Comparison of ENCODE assay signal across 23 mouse cellular contexts in genomic region chr1:164322987-164323650, GRCm38 (mm10). TPM values are rescaled to one million over a fixed set of nuclear protein-coding genes. Genes with fewer than 3 reads are reported as not detected.
DNase-seq lines count a peak whose midpoint lies in the region; ATAC-seq and TF ChIP-seq lines count a peak whose summit lies in the region.
"Had no signal": no experiment of that assay in that cellular context is flagged by ENCODE, and none has a peak within 500 bp of the region (broad histone marks: within the 10 kb centered on the region; RNA-seq: fewer than 3 reads in every experiment).

No protein-coding gene starts in this region.

- no peak overlapping the region for H3K9ac ChIP-seq in kidney, postnatal 0 days (ENCODE audit: low read depth, low read length)
- no peak overlapping the region for H3K9ac ChIP-seq in lung, embryonic 14.5 days
- H3K9ac ChIP-seq: forebrain, embryonic 13.5 days; heart, embryonic 13.5 days; hindbrain, embryonic 12.5 days; hindbrain, embryonic 15.5 days had no signal

- no peaks in the 10 kb centered on the region for H3K27me3 ChIP-seq in kidney, postnatal 0 days (ENCODE audit: insufficient read depth, low read length)
- no peaks in the 10 kb centered on the region for H3K27me3 ChIP-seq in lung, embryonic 14.5 days (ENCODE audit: insufficient read depth, low read length)
- H3K27me3 ChIP-seq: forebrain, embryonic 13.5 days; heart, embryonic 13.5 days; hindbrain, embryonic 12.5 days; hindbrain, embryonic 15.5 days had no signal

- H3K9me3 ChIP-seq in kidney, postnatal 0 days (replicated peaks; ENCODE audit: low read length), result no peaks in the 10 kb centered on the region
- H3K9me3 ChIP-seq in lung, embryonic 14.5 days (ENCODE audit: low read depth, low read length), result no peaks in the 10 kb centered on the region
- H3K9me3 ChIP-seq: forebrain, embryonic 10.5 days; forebrain, embryonic 13.5 days; heart, embryonic 10.5 days; heart, embryonic 13.5 days; hindbrain, embryonic 12.5 days; hindbrain, embryonic 15.5 days had no signal

- TF ChIP-seq CTCF in kidney, postnatal 0 days (IDR thresholded peaks at IDR 0.05; ENCODE audit: low read depth), result no peak
- TF ChIP-seq CTCF in lung, embryonic 14.5 days (IDR thresholded peaks at IDR 0.05; ENCODE audit: low read depth), result no peak

- 64% methylated on average over 8 of the region's 8 CpGs for WGBS in kidney, postnatal 0 days
- WGBS in lung, embryonic 14.5 days, result 31% methylated on average over 8 of the region's 8 CpGs

- peak; percentile 32 for DNase-seq in kidney, postnatal 0 days (ENCODE audit: low spot score)
- DNase-seq in kidney, adult 8-10 months, result no peak
- DNase-seq in lung, embryonic 14.5 days, result peak; percentile 66
- DNase-seq in lung, postnatal 36 days, result no peak
- DNase-seq in NIH3T3 (ENCODE audit: low read depth), result peak; percentile 27
- DNase-seq in yolk sac, embryonic 10.5 days (ENCODE audit: low spot score), result peak; percentile 40
- DNase-seq in left cerebral cortex, postnatal 10 days (ENCODE audit: extremely low spot score in 1 of 2, low spot score in 2 of 2), result no peak
- DNase-seq: adrenal gland, adult 2 months; adrenal gland, postnatal 14 days; B cell, adult 2 months; cerebellum, adult 11-12 months; cerebellum, adult 9-10 months; cerebellum, postnatal 14 days; gastrocnemius, postnatal 10 days; gastrocnemius, postnatal 36 days; heart, adult 2 months had no signal

- intact Hi-C loops in left cerebral cortex, postnatal 10 days (cut with DNase I), result no loop called here

- no peak overlapping the region for H3K27ac ChIP-seq in kidney, postnatal 0 days
- no peak overlapping the region for H3K27ac ChIP-seq in lung, embryonic 14.5 days (ENCODE audit: low read depth)
- H3K27ac ChIP-seq: forebrain, embryonic 10.5 days; forebrain, embryonic 13.5 days; heart, adult 2 months; heart, embryonic 10.5 days; heart, embryonic 13.5 days; hindbrain, embryonic 12.5 days; hindbrain, embryonic 15.5 days had no signal

- no peak overlapping the region for H3K4me3 ChIP-seq in kidney, postnatal 0 days (replicated peaks; ENCODE audit: low read depth, low read length)
- H3K4me3 ChIP-seq in lung, embryonic 14.5 days (ENCODE audit: low read depth, low read length), result no peak overlapping the region
- H3K4me3 ChIP-seq: forebrain, embryonic 10.5 days; forebrain, embryonic 13.5 days; heart, adult 2 months; heart, embryonic 10.5 days; heart, embryonic 13.5 days; hindbrain, embryonic 12.5 days; hindbrain, embryonic 15.5 days had no signal

- H3K4me1 ChIP-seq in kidney, postnatal 0 days (replicated peaks; ENCODE audit: insufficient read depth, low read length), result peaks cover 7% of the 10 kb centered on the region; the same call in 1 of the 2 replicates
- no peaks in the 10 kb centered on the region; the same call in 1 of the 2 replicates for H3K4me1 ChIP-seq in lung, embryonic 14.5 days (ENCODE audit: insufficient read depth)

- H3K4me2 ChIP-seq in kidney, postnatal 0 days (ENCODE audit: low read length), result no peak overlapping the region
- H3K4me2 ChIP-seq in lung, embryonic 14.5 days, result no peak overlapping the region
- H3K4me2 ChIP-seq: forebrain, embryonic 13.5 days; heart, embryonic 13.5 days; hindbrain, embryonic 12.5 days; hindbrain, embryonic 15.5 days had no signal

- H3K36me3 ChIP-seq in kidney, postnatal 0 days (ENCODE audit: insufficient read depth, low read length), result no peaks in the 10 kb centered on the region
- no peaks in the 10 kb centered on the region for H3K36me3 ChIP-seq in lung, embryonic 14.5 days (ENCODE audit: insufficient read depth)
- H3K36me3 ChIP-seq: heart, embryonic 10.5 days; hindbrain, embryonic 15.5 days had no signal

- ATAC-seq in kidney, postnatal 0 days (replicated peaks; ENCODE audit: low FRiP score, low read depth), result no peak
- ATAC-seq in lung, embryonic 14.5 days (ENCODE audit: insufficient read depth), result no peak
- ATAC-seq: forebrain, embryonic 13.5 days; forebrain, embryonic 16.5 days had no signal

RNA-seq across cellular contexts. Expression of gene Blzf1, which starts 15.8 kb away (rescaled TPM):
- polyA plus RNA-seq in kidney, postnatal 0 days (2015; fragmentation: Nextera tagmentation; extraction: Ambion mirVana), result 25.0 and 29.7 TPM in 2 replicates
- polyA plus RNA-seq in lung, embryonic 14.5 days (2014; fragmentation: Nextera tagmentation; extraction: Ambion mirVana), result 23.9 and 27.8 TPM in 2 replicates
- 10 to 100 TPM; 26.0 to 30.2 TPM for total RNA-seq in left cerebral cortex, postnatal 10 days (2021)

RNA-seq across cellular contexts. Expression of gene Nme7, which starts 19.2 kb away (rescaled TPM):
- polyA plus RNA-seq in kidney, postnatal 0 days (2015; fragmentation: Nextera tagmentation; extraction: Ambion mirVana), result 41.7 and 42.0 TPM in 2 replicates
- 32.6 and 32.9 TPM in 2 replicates for polyA plus RNA-seq in lung, embryonic 14.5 days (2014; fragmentation: Nextera tagmentation; extraction: Ambion mirVana)
- total RNA-seq in left cerebral cortex, postnatal 10 days (2021), result 10 to 100 TPM; 21.9 to 24.8 TPM

RNA-seq across cellular contexts. Expression of gene Ccdc181, which starts 47.7 kb away (rescaled TPM):
- polyA plus RNA-seq in kidney, postnatal 0 days (2015; fragmentation: Nextera tagmentation; extraction: Ambion mirVana), result 15.7 and 16.6 TPM in 2 replicates
- 5.0 and 6.0 TPM in 2 replicates for polyA plus RNA-seq in lung, embryonic 14.5 days (2014; fragmentation: Nextera tagmentation; extraction: Ambion mirVana)
- total RNA-seq in left cerebral cortex, postnatal 10 days (2021), result 10 to 100 TPM; 21.1 to 21.7 TPM

Comparison
In these comparisons a context has a peak if more than half of its experiments do, and no peak if none do; other contexts are left out.
1. DNase-seq: peak in kidney, postnatal 0 days (single experiment), lung, embryonic 14.5 days (single experiment), NIH3T3 (single experiment) and yolk sac, embryonic 10.5 days (single experiment); none in kidney, adult 8-10 months (0 of 2), lung, postnatal 36 days (single experiment) and left cerebral cortex, postnatal 10 days (0 of 2).